Mouse (Mus musculus): ENCODE measurements at regions not wholly inside any gene's neighbourhood (a gene's known extent, or its start where the extent isn't known, plus 50 kb on each side); places are given as distances from the start of the nearest gene placed in this dataset.

GRCm38 (mm10) chr3:128891078-128891477 lies 308.6 kb upstream of the Pitx2 start:
- TF ChIP-seq EP300 (IDR thresholded peaks at IDR 0.05; ENCODE audit: low read depth) = no peak
- no peak for TF ChIP-seq CTCF (IDR thresholded peaks at IDR 0.05; ENCODE audit: low read depth)
